Mouse (Mus musculus) kidney, adult 8-10 months (tissue): ENCODE results near the gene Ern1.
"Not testable (repeated sequence)": the region's sequence is repeated elsewhere in the genome, so short reads cannot be mapped to it uniquely, and the experiment has no call there.

Experiments
- DNase-seq, 2 experiments: peaks; one replicate each; pipeline ENCODE4 v3.0.0; 2022

Ern1 gene

GRCm38 (mm10) chr11:106502631-106503424 lies 15.2 kb upstream of the Ern1 start:
- no peak for DNase-seq

- DNase-seq = no peak
Observed at GRCm38 (mm10) chr11:106502159-106502505, 14.5 kb upstream of the Ern1 start.

GRCm38 (mm10) chr11:106501308-106502158 lies 13.9 kb upstream of the Ern1 start:
- DNase-seq = peak; percentile 72 to 74

GRCm38 (mm10) chr11:106500393-106501307 lies 13.0 kb upstream of the Ern1 start:
- DNase-seq = peak; percentile 97

GRCm38 (mm10) chr11:106498739-106499379 lies 11.2 kb upstream of the Ern1 start:
- no peak for DNase-seq

- no peak for DNase-seq
Observed at GRCm38 (mm10) chr11:106497926-106498325, 10.3 kb upstream of the Ern1 start.

GRCm38 (mm10) chr11:106497009-106497408 lies 9.4 kb upstream of the Ern1 start:
- not testable (repeated sequence) for DNase-seq

- DNase-seq = no peak
Observed at GRCm38 (mm10) chr11:106492984-106493669, 5.5 kb upstream of the Ern1 start.

- peak; percentile 70 to 76 for DNase-seq
Observed at GRCm38 (mm10) chr11:106491393-106491792, 3.7 kb upstream of the Ern1 start.

GRCm38 (mm10) chr11:106490600-106490999 lies 2.9 kb upstream of the Ern1 start:
- not testable (repeated sequence) for DNase-seq

GRCm38 (mm10) chr11:106490057-106490456 lies 2.4 kb upstream of the Ern1 start:
- no peak for DNase-seq

- no peak for DNase-seq
Observed at GRCm38 (mm10) chr11:106489036-106489693, 1.5 kb upstream of the Ern1 start.

- peak in 1 of 2 experiments; percentile 45 for DNase-seq
Observed at GRCm38 (mm10) chr11:106488126-106488561, 492 bp upstream of the Ern1 start.

- DNase-seq = peak; percentile 35 to 54
Observed at GRCm38 (mm10) chr11:106486866-106487732, 553 bp downstream of the Ern1 start.

- DNase-seq = no peak
Observed at GRCm38 (mm10) chr11:106486042-106486865, 1.4 kb downstream of the Ern1 start.

- no peak for DNase-seq
Observed at GRCm38 (mm10) chr11:106485611-106486010, 2.0 kb downstream of the Ern1 start.

- no peak for DNase-seq
Observed at GRCm38 (mm10) chr11:106484875-106485274, 2.8 kb downstream of the Ern1 start.

GRCm38 (mm10) chr11:106482867-106483266 lies 4.8 kb downstream of the Ern1 start:
- DNase-seq = no peak

GRCm38 (mm10) chr11:106481651-106482050 lies 6.0 kb downstream of the Ern1 start:
- DNase-seq = no peak
